Mouse (Mus musculus) cerebellum, adult 2 months (tissue): ENCODE measurements around the gene Rgl1.

ENCODE experiments used
- CTCF ChIP-seq: fragments of 200-500 bp; IDR thresholded peaks from 2 replicates; pipeline ENCODE4 v1.5.1; 2011; ENCODE audit warnings: low read depth, mild to moderate bottlenecking, control low read depth, low read length, moderate library complexity, borderline replicate concordance; ENCODE audit not compliant: insufficient read depth
- POLR2A ChIP-seq: fragments of 200-500 bp; IDR thresholded peaks from 2 replicates; pipeline ENCODE4 v1.6.1; 2011; ENCODE audit warnings: low read length, control low read depth, borderline replicate concordance; ENCODE audit not compliant: insufficient read depth

DNA sequence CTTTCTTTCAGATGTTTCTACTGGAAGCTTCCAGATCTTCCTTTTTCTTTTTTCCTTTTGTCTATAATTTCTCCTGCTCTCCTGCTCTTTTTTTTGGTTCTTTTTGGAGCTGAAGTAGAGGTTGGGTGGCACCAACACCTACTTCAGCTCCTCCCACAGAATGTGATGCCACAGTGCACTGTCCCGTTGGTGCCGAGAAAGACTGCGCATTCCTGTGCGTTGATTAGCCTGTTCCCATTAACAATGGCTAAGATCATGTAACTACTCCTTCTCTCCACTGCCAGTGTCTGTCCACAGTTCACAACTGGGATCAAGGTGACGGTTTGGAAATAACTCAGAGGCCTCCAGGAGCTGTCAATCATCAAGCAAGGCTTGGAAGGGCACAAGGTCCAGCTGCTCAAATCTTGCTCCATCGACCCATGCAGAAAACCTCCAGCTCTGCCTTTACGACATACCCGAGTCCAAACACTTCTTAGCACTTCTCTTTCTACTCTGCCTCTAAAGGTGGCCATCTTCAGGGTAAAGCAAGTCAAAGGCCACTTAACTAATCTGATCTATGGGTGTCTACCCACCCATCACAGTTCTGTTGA, 192.6 kb downstream of the Rgl1 start:
- TF ChIP-seq CTCF (no peak), POLR2A (no peak)
